Mouse (Mus musculus) bone marrow macrophage, adult 2 months (primary cell): Measurements from ENCODE around the gene Gm49373.

Source experiments
- CTCF ChIP-seq: IDR thresholded peaks from 2 replicates; pipeline ENCODE4 v1.5.1; 2012; ENCODE audit warnings: low read depth, mild to moderate bottlenecking, low read length, moderate library complexity
- POLR2A ChIP-seq: IDR thresholded peaks from 2 replicates; pipeline ENCODE4 v1.6.1; 2012; ENCODE audit warnings: mild to moderate bottlenecking, low read depth, low read length, borderline replicate concordance

DNA sequence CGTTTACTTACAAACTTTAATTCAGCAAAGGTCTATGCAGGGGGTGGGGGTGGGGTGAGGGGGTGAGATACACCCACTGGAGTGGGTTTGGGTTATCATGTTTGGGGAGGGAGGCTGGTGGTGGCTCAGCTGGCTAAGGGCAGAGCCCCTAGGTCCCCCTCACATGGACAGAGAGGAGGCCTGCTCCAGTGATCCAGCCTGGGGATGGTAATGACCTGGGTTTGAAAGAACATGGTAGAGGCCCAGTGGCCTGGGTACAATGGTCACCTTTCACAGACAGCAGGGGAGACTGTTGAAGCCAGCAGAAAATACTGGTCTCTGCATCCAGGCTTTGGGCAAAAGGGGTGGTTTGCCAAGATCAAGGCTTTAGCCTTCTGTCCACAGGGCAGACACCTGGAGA, 1.3 kb upstream of the Gm49373 start:
- TF ChIP-seq CTCF (no peak), POLR2A (no peak)
